Mouse (Mus musculus) liver, embryonic 14.5 days (tissue): ENCODE measurements around the gene Fbxw7.

Source experiments
- CTCF ChIP-seq: IDR thresholded peaks from 2 replicates; pipeline ENCODE4 v1.5.1; 2016; ENCODE audit warnings: antibody characterized with exemption, low read depth, control low read depth
- EP300 ChIP-seq: IDR thresholded peaks from 2 replicates; pipeline ENCODE4 v1.6.1; 2016; ENCODE audit warnings: antibody characterized with exemption, low read depth

DNA sequence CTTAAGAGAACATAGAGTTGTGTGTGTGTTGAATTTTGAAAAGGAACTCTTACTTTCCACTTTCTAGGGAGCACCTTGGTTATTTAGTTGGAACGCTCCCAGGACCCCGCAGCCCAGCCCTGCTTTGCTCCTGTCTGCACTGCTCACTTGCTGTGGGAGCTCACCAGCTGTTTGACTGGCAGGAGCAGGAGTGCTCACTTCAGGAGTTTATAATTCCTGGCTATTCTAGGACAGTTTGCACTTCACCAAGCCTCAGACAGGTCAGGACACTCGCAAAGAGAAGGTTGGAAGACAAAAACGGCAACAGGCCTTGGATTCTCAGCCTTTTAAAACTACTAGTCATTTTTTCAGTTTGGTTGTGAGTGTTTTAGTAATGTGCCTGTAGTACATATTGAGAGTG is 110.2 kb downstream of the Fbxw7 start:
- no peak for TF ChIP-seq CTCF
- TF ChIP-seq EP300, result no peak
